Mouse (Mus musculus): ENCODE measurements around the gene Shank2. TPM values are rescaled to one million over a fixed set of nuclear protein-coding genes. Genes with fewer than 3 reads are reported as not detected.

The Shank2 gene
- total and polyA plus RNA-seq, 3 experiments = not detected

DNA sequence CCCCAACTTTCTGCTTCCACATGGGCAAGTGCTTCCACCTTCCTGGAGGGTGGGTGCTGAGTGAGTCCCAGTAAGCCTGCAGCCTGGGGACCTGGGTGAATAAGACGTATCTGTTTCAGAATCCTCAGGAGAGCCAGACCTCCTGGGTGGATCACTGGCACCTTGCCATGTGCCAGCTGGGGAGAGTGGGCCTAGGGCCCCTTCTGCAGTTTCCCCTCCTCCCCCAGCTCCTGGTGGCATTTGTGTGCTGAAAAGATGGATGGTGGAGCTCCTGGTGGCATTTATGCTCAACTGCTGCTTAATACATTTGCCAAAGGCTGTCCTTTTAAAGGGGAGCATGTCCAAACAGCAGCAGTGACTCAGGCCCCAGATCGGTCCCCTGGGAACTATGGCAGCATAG lies 364.4 kb downstream of the Shank2 start:
- H3K9me3 ChIP-seq (replicated peaks; ENCODE audit: insufficient read depth, low read length) = no peaks in the 10 kb centered on the region
- no peak overlapping the region for H3K4me3 ChIP-seq (ENCODE audit: control insufficient read depth in 1 of 2, insufficient read depth in 1 of 2, low read depth in 2 of 2, low read length in 2 of 2)
- no peaks in the 10 kb centered on the region for H3K4me1 ChIP-seq (ENCODE audit: control insufficient read depth in 1 of 2, insufficient read depth in 2 of 2, low read length in 2 of 2)
- H3K27ac ChIP-seq (ENCODE audit: control insufficient read depth, low read depth, low read length) = no peak overlapping the region
- no peaks in the 10 kb centered on the region for H3K36me3 ChIP-seq (ENCODE audit: control insufficient read depth in 1 of 2, insufficient read depth in 2 of 2, low read length in 2 of 2)
- no peaks in the 10 kb centered on the region for H3K79me2 ChIP-seq (ENCODE audit: control insufficient read depth, insufficient read depth, low read length, poor library complexity)
- no peak overlapping the region for H3K9ac ChIP-seq (ENCODE audit: control insufficient read depth, low read depth, low read length, poor library complexity, severe bottlenecking)
- no peak for TF ChIP-seq MEF2A (IDR thresholded peaks at IDR 0.05; ENCODE audit: extremely low read depth, insufficient replicate concordance, low read depth, low read length, poor library complexity, severe bottlenecking)
- no peak for TF ChIP-seq ETS1 (IDR thresholded peaks at IDR 0.05; ENCODE audit: low read depth, low read length)
- TF ChIP-seq TBP (IDR thresholded peaks at IDR 0.05; ENCODE audit: low read depth, low read length) = no peak
- TF ChIP-seq E2F4 (IDR thresholded peaks at IDR 0.05; ENCODE audit: borderline replicate concordance, low read depth, low read length) = no peak
- no peak for TF ChIP-seq TCF12 (IDR thresholded peaks at IDR 0.05; ENCODE audit: low read depth, low read length)
- TF ChIP-seq CTCF (IDR thresholded peaks at IDR 0.05 in 2 of 3, conservative IDR thresholded peaks at IDR 0.05 in 1 of 3; ENCODE audit: control insufficient read depth in 1 of 3, insufficient read depth in 1 of 3, low read depth in 2 of 3, low read length in 3 of 3, poor library complexity in 1 of 3, severe bottlenecking in 1 of 3) = no peak
- no peak for TF ChIP-seq JUND (IDR thresholded peaks at IDR 0.05; ENCODE audit: low read depth, low read length)
- no peak for TF ChIP-seq ZKSCAN1 (IDR thresholded peaks at IDR 0.05; ENCODE audit: low read depth, low read length)
- TF ChIP-seq POLR2AphosphoS2 (IDR thresholded peaks at IDR 0.05; ENCODE audit: low read length) = no peak
- no peak for TF ChIP-seq USF2 (IDR thresholded peaks at IDR 0.05; ENCODE audit: borderline replicate concordance in 1 of 2, insufficient read depth in 1 of 2, low read depth in 1 of 2, low read length in 2 of 2)
- no peak for TF ChIP-seq GABPA (IDR thresholded peaks at IDR 0.05; ENCODE audit: low read depth, low read length)
- H3K27me3 ChIP-seq (ENCODE audit: control insufficient read depth in 1 of 2, insufficient read depth in 2 of 2, low read length in 2 of 2) = no peaks in the 10 kb centered on the region
- DNase-seq (ENCODE audit: low read depth, low spot score) = no peak

DNA sequence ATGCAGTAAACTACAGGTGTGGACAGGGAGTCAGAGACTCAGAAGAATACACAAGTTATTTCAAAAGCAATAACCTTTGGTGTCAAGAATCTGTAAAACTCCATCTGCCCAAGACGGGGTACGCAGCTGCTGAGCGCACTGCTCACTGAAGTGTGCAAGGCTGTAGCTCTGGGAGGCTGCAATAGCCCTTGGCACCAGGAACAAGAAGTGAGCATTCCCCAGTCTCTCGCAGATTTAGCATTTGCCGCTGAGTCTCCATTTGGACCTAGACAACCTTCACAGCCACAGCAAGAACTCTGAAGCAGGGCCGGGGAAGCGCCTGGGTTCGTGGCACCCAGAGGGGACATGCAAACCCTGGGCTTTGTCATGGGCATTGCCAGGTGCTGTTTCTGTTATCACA lies 371.3 kb downstream of the Shank2 start:
- H3K9ac ChIP-seq (ENCODE audit: control insufficient read depth, low read depth, low read length, poor library complexity, severe bottlenecking) = no peak overlapping the region
- no peaks in the 10 kb centered on the region for H3K27me3 ChIP-seq (ENCODE audit: control insufficient read depth in 1 of 2, insufficient read depth in 2 of 2, low read length in 2 of 2)
- TF ChIP-seq EP300 (IDR thresholded peaks at IDR 0.05; ENCODE audit: low read depth in 1 of 2, low read length in 2 of 2) = no peak
- no peak for TF ChIP-seq SMC3 (IDR thresholded peaks at IDR 0.05; ENCODE audit: low read depth, low read length)
- TF ChIP-seq MYB (IDR thresholded peaks at IDR 0.05; ENCODE audit: low read depth, low read length) = no peak
- H3K79me2 ChIP-seq (ENCODE audit: control insufficient read depth, insufficient read depth, low read length, poor library complexity) = no peaks in the 10 kb centered on the region
- no peak overlapping the region for H3K4me3 ChIP-seq (ENCODE audit: control insufficient read depth in 1 of 2, insufficient read depth in 1 of 2, low read depth in 2 of 2, low read length in 2 of 2)
- H3K36me3 ChIP-seq (ENCODE audit: control insufficient read depth in 1 of 2, insufficient read depth in 2 of 2, low read length in 2 of 2) = no peaks in the 10 kb centered on the region
- no peaks in the 10 kb centered on the region for H3K4me1 ChIP-seq (ENCODE audit: control insufficient read depth in 1 of 2, insufficient read depth in 2 of 2, low read length in 2 of 2)
- H3K27ac ChIP-seq (ENCODE audit: control insufficient read depth, low read depth, low read length) = no peak overlapping the region
- H3K9me3 ChIP-seq (replicated peaks; ENCODE audit: insufficient read depth, low read length) = no peaks in the 10 kb centered on the region
- no peak for DNase-seq (ENCODE audit: low read depth, low spot score)

DNA sequence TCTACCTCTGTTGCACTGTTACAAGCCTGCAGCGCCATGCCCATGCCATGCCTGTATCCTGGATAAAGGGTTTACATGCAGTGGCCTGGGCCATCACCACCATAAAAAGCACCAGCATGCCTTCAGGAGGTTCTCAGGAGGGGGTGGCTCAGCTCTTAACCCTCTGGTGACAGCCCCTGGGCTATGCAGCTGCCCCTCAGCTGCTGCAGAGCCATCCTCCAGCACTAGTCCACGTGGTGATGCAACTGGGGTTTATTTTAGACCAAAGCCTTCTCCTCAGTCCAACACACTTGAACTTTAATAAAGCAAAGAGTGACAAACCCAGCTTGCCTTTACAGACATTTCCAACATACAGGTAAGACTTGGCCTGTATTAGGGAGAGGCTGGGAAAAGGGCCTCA lies 373.8 kb downstream of the Shank2 start:
- Histone ChIP-seq H3K4me3 (ENCODE audit: control insufficient read depth in 1 of 2, insufficient read depth in 1 of 2, low read depth in 2 of 2, low read length in 2 of 2) (no peak overlapping the region), H3K27ac (ENCODE audit: control insufficient read depth, low read depth, low read length) (no peak overlapping the region), H3K79me2 (ENCODE audit: control insufficient read depth, insufficient read depth, low read length, poor library complexity) (no peaks in the 10 kb centered on the region), H3K9me3 (replicated peaks; ENCODE audit: insufficient read depth, low read length) (no peaks in the 10 kb centered on the region), H3K9ac (ENCODE audit: control insufficient read depth, low read depth, low read length, poor library complexity, severe bottlenecking) (no peak overlapping the region), H3K27me3 (ENCODE audit: control insufficient read depth in 1 of 2, insufficient read depth in 2 of 2, low read length in 2 of 2) (no peaks in the 10 kb centered on the region), H3K4me1 (ENCODE audit: control insufficient read depth in 1 of 2, insufficient read depth in 2 of 2, low read length in 2 of 2) (no peaks in the 10 kb centered on the region), H3K36me3 (ENCODE audit: control insufficient read depth in 1 of 2, insufficient read depth in 2 of 2, low read length in 2 of 2) (no peaks in the 10 kb centered on the region)
- DNase-seq (ENCODE audit: low read depth, low spot score) = no peak
- TF ChIP-seq MYB (IDR thresholded peaks at IDR 0.05; ENCODE audit: low read depth, low read length) (no peak), ETS1 (IDR thresholded peaks at IDR 0.05; ENCODE audit: low read depth, low read length) (no peak), ZMIZ1 (IDR thresholded peaks at IDR 0.05; ENCODE audit: low read depth, low read length) (no peak), MYC (IDR thresholded peaks at IDR 0.05; ENCODE audit: low read depth, low read length) (no peak)
